Comparison of ENCODE assay signal across 25 mouse cellular contexts in genomic region chr4:21722752-21723334, GRCm38 (mm10). TPM values are rescaled to one million over a fixed set of nuclear protein-coding genes. Genes with fewer than 3 reads are reported as not detected.
A peak's percentile ranks its signal among the peaks of the same experiment; 100 is the strongest.
DNase-seq lines count a peak whose midpoint lies in the region; ATAC-seq lines count a peak whose summit lies in the region.
"Had no signal": no experiment of that assay in that cellular context is flagged by ENCODE, and none has a peak within 500 bp of the region (broad histone marks: within the 10 kb centered on the region; RNA-seq: fewer than 3 reads in every experiment).

No protein-coding gene starts in this region.

- H3K9me3 ChIP-seq in forebrain, embryonic 10.5 days: no peaks in the 10 kb centered on the region
- no peaks in the 10 kb centered on the region for H3K9me3 ChIP-seq in forebrain, embryonic 16.5 days (ENCODE audit: control insufficient read depth, low read length)
- H3K9me3 ChIP-seq in midbrain, embryonic 11.5 days (ENCODE audit: control insufficient read depth, low read length): no peaks in the 10 kb centered on the region
- H3K9me3 ChIP-seq in midbrain, embryonic 15.5 days: no peaks in the 10 kb centered on the region
- no peaks in the 10 kb centered on the region for H3K9me3 ChIP-seq in kidney, embryonic 16.5 days (ENCODE audit: low read length)
- H3K9me3 ChIP-seq: embryonic facial prominence, embryonic 15.5 days; G1E; heart, embryonic 15.5 days; hindbrain, embryonic 15.5 days; limb, embryonic 13.5 days had no signal

- peak; percentile 31 for DNase-seq in forebrain, embryonic 10.5 days (ENCODE audit: extremely low spot score, low spot score)
- peak; percentile 87 for DNase-seq in midbrain, embryonic 11.5 days (ENCODE audit: low spot score, missing footprints)
- peak; percentile 98 for DNase-seq in ES-CJ7 (ENCODE audit: low read depth, low spot score)
- peak; percentile 45 for DNase-seq in embryo, embryonic 10.5 days (ENCODE audit: low spot score)
- DNase-seq in lung, postnatal 14 days: no peak
- DNase-seq: adrenal gland, postnatal 14 days; B cell, adult 2 months; cerebellum, adult 18-20 months; gastrocnemius, postnatal 10 days; heart, adult 18-20 months; kidney, postnatal 14 days; spleen, adult 18-20 months; thymus, adult 18-20 months had no signal

- no peak overlapping the region for H3K4me2 ChIP-seq in forebrain, embryonic 16.5 days (ENCODE audit: low read length)
- no peak overlapping the region for H3K4me2 ChIP-seq in midbrain, embryonic 11.5 days
- H3K4me2 ChIP-seq in midbrain, embryonic 15.5 days: no peak overlapping the region
- no peak overlapping the region for H3K4me2 ChIP-seq in kidney, embryonic 16.5 days (replicated peaks; ENCODE audit: low read depth, low read length)
- H3K4me2 ChIP-seq: embryonic facial prominence, embryonic 15.5 days; heart, embryonic 15.5 days; hindbrain, embryonic 15.5 days; limb, embryonic 13.5 days had no signal

- H3K36me3 ChIP-seq in forebrain, embryonic 10.5 days (replicated peaks): no peaks in the 10 kb centered on the region
- H3K36me3 ChIP-seq in forebrain, embryonic 16.5 days (ENCODE audit: control insufficient read depth, insufficient read depth): no peaks in the 10 kb centered on the region
- H3K36me3 ChIP-seq in midbrain, embryonic 11.5 days (ENCODE audit: control insufficient read depth, insufficient read depth, low read length): no peaks in the 10 kb centered on the region
- H3K36me3 ChIP-seq in midbrain, embryonic 15.5 days (replicated peaks): no peaks in the 10 kb centered on the region
- no peaks in the 10 kb centered on the region for H3K36me3 ChIP-seq in kidney, embryonic 16.5 days (ENCODE audit: insufficient read depth, low read length)
- H3K36me3 ChIP-seq: embryonic facial prominence, embryonic 15.5 days; G1E; heart, embryonic 15.5 days; hindbrain, embryonic 15.5 days; limb, embryonic 13.5 days had no signal

- H3K4me3 ChIP-seq in forebrain, embryonic 10.5 days: peak overlapping the region; percentile 5; the same call in 1 of the 2 replicates
- no peak overlapping the region for H3K4me3 ChIP-seq in forebrain, embryonic 16.5 days (replicated peaks; ENCODE audit: low read length)
- H3K4me3 ChIP-seq in midbrain, embryonic 11.5 days (ENCODE audit: low read depth, low read length): no peak overlapping the region
- H3K4me3 ChIP-seq in midbrain, embryonic 15.5 days: no peak overlapping the region
- no peak overlapping the region for H3K4me3 ChIP-seq in kidney, embryonic 16.5 days (ENCODE audit: low read length)
- H3K4me3 ChIP-seq: embryonic facial prominence, embryonic 15.5 days; heart, embryonic 15.5 days; hindbrain, embryonic 15.5 days; limb, embryonic 13.5 days had no signal

- H3K27ac ChIP-seq in forebrain, embryonic 10.5 days: peak overlapping the region; percentile 15; the same call in 1 of the 2 replicates
- no peak overlapping the region for H3K27ac ChIP-seq in forebrain, embryonic 16.5 days (ENCODE audit: low read length)
- no peak overlapping the region for H3K27ac ChIP-seq in midbrain, embryonic 11.5 days (ENCODE audit: low read depth, low read length)
- no peak overlapping the region for H3K27ac ChIP-seq in midbrain, embryonic 15.5 days
- H3K27ac ChIP-seq in kidney, embryonic 16.5 days (ENCODE audit: low read length): no peak overlapping the region
- H3K27ac ChIP-seq: embryonic facial prominence, embryonic 15.5 days; heart, embryonic 15.5 days; hindbrain, embryonic 15.5 days; limb, embryonic 13.5 days; liver, embryonic 14.5 days had no signal

- H3K27me3 ChIP-seq in forebrain, embryonic 10.5 days (ENCODE audit: poor library complexity, severe bottlenecking): no peaks in the 10 kb centered on the region
- H3K27me3 ChIP-seq in forebrain, embryonic 16.5 days (replicated peaks; ENCODE audit: control insufficient read depth, insufficient read depth, low read length): no peaks in the 10 kb centered on the region
- no peaks in the 10 kb centered on the region for H3K27me3 ChIP-seq in midbrain, embryonic 11.5 days (ENCODE audit: control insufficient read depth, insufficient read depth, low read length)
- H3K27me3 ChIP-seq in midbrain, embryonic 15.5 days (replicated peaks): no peaks in the 10 kb centered on the region
- H3K27me3 ChIP-seq in kidney, embryonic 16.5 days (ENCODE audit: insufficient read depth, low read length): no peaks in the 10 kb centered on the region
- H3K27me3 ChIP-seq: embryonic facial prominence, embryonic 15.5 days; hindbrain, embryonic 15.5 days; limb, embryonic 13.5 days had no signal

- 45% methylated on average over 7 of the region's 7 CpGs for WGBS in forebrain, embryonic 10.5 days
- 36% methylated on average over 7 of the region's 7 CpGs for WGBS in forebrain, embryonic 16.5 days
- WGBS in midbrain, embryonic 11.5 days: 42% methylated on average over 7 of the region's 7 CpGs
- WGBS in midbrain, embryonic 15.5 days: 35% methylated on average over 7 of the region's 7 CpGs
- WGBS in kidney, embryonic 16.5 days: 55% methylated on average over 7 of the region's 7 CpGs

- H3K9ac ChIP-seq in forebrain, embryonic 16.5 days (replicated peaks; ENCODE audit: low read depth, low read length): no peak overlapping the region
- no peak overlapping the region for H3K9ac ChIP-seq in midbrain, embryonic 11.5 days (ENCODE audit: low read length)
- no peak overlapping the region for H3K9ac ChIP-seq in midbrain, embryonic 15.5 days
- no peak overlapping the region for H3K9ac ChIP-seq in kidney, embryonic 16.5 days (replicated peaks; ENCODE audit: low read length)
- H3K9ac ChIP-seq: embryonic facial prominence, embryonic 15.5 days; heart, embryonic 15.5 days; hindbrain, embryonic 15.5 days; limb, embryonic 13.5 days; liver, embryonic 14.5 days had no signal

- ATAC-seq in forebrain, embryonic 16.5 days: no peak
- ATAC-seq in midbrain, embryonic 11.5 days (ENCODE audit: low FRiP score): peak; percentile 50
- no peak for ATAC-seq in midbrain, embryonic 15.5 days (replicated peaks)
- no peak for ATAC-seq in kidney, embryonic 16.5 days (ENCODE audit: low FRiP score, low TSS enrichment)
- ATAC-seq: intestine, postnatal 0 days had no signal

- no peaks in the 10 kb centered on the region for H3K4me1 ChIP-seq in forebrain, embryonic 10.5 days
- no peaks in the 10 kb centered on the region; the same call in 1 of the 2 replicates for H3K4me1 ChIP-seq in forebrain, embryonic 16.5 days (replicated peaks; ENCODE audit: control insufficient read depth, insufficient read depth, low read length)
- no peaks in the 10 kb centered on the region for H3K4me1 ChIP-seq in midbrain, embryonic 11.5 days (ENCODE audit: control insufficient read depth, insufficient read depth, low read length)
- H3K4me1 ChIP-seq in midbrain, embryonic 15.5 days: no peaks in the 10 kb centered on the region
- H3K4me1 ChIP-seq in kidney, embryonic 16.5 days (ENCODE audit: insufficient read depth, low read length): no peaks in the 10 kb centered on the region
- H3K4me1 ChIP-seq: embryonic facial prominence, embryonic 15.5 days; hindbrain, embryonic 15.5 days; limb, embryonic 13.5 days had no signal

RNA-seq across cellular contexts. Expression of gene Ccnc, which starts 4.7 kb away (rescaled TPM):
- polyA plus RNA-seq in forebrain, embryonic 10.5 days (2016; fragmentation: Nextera tagmentation; extraction: Ambion mirVana): 55.7 and 58.9 TPM in 2 replicates
- polyA plus RNA-seq in forebrain, embryonic 16.5 days (2015; fragmentation: Nextera tagmentation; extraction: Ambion mirVana): 68.4 and 68.5 TPM in 2 replicates
- 89.6 and 102 TPM in 2 replicates for polyA plus RNA-seq in midbrain, embryonic 11.5 days (2014; fragmentation: Nextera tagmentation; extraction: Ambion mirVana)
- polyA plus RNA-seq in midbrain, embryonic 15.5 days (2015; fragmentation: Nextera tagmentation; extraction: Ambion mirVana): 60.5 and 63.4 TPM in 2 replicates
- 40.2 and 40.7 TPM in 2 replicates for polyA plus RNA-seq in kidney, embryonic 16.5 days (2015; fragmentation: Nextera tagmentation; extraction: Ambion mirVana)

RNA-seq across cellular contexts. Expression of gene Prdm13, which starts 37.1 kb away (rescaled TPM):
- polyA plus RNA-seq in forebrain, embryonic 10.5 days (2016; fragmentation: Nextera tagmentation; extraction: Ambion mirVana): 0.04 and 0.10 TPM in 2 replicates
- not detected in 2 replicates for polyA plus RNA-seq in forebrain, embryonic 16.5 days (2015; fragmentation: Nextera tagmentation; extraction: Ambion mirVana)
- polyA plus RNA-seq in midbrain, embryonic 11.5 days (2014; fragmentation: Nextera tagmentation; extraction: Ambion mirVana): 0.15 and 0.25 TPM in 2 replicates
- polyA plus RNA-seq in midbrain, embryonic 15.5 days (2015; fragmentation: Nextera tagmentation; extraction: Ambion mirVana): 0.09 and 0.38 TPM in 2 replicates
- not detected in 2 replicates for polyA plus RNA-seq in kidney, embryonic 16.5 days (2015; fragmentation: Nextera tagmentation; extraction: Ambion mirVana)
- polyA plus RNA-seq: embryonic facial prominence, embryonic 15.5 days; G1E; heart, embryonic 15.5 days; intestine, postnatal 0 days; limb, embryonic 13.5 days; liver, embryonic 14.5 days; lung, embryonic 16.5 days; stomach, embryonic 14.5 days had no signal

RNA-seq across cellular contexts. Expression of gene Usp45, which starts 44.1 kb away (rescaled TPM):
- polyA plus RNA-seq in forebrain, embryonic 10.5 days (2016; fragmentation: Nextera tagmentation; extraction: Ambion mirVana): 12.0 and 12.4 TPM in 2 replicates
- 9.2 and 10.1 TPM in 2 replicates for polyA plus RNA-seq in forebrain, embryonic 16.5 days (2015; fragmentation: Nextera tagmentation; extraction: Ambion mirVana)
- 13.4 and 16.6 TPM in 2 replicates for polyA plus RNA-seq in midbrain, embryonic 11.5 days (2014; fragmentation: Nextera tagmentation; extraction: Ambion mirVana)
- polyA plus RNA-seq in midbrain, embryonic 15.5 days (2015; fragmentation: Nextera tagmentation; extraction: Ambion mirVana): 5.9 TPM in 2 replicates
- 7.2 and 8.6 TPM in 2 replicates for polyA plus RNA-seq in kidney, embryonic 16.5 days (2015; fragmentation: Nextera tagmentation; extraction: Ambion mirVana)

RNA-seq across cellular contexts. Expression of gene Tstd3, which starts 44.2 kb away (rescaled TPM):
- 24.3 and 25.2 TPM in 2 replicates for polyA plus RNA-seq in forebrain, embryonic 10.5 days (2016; fragmentation: Nextera tagmentation; extraction: Ambion mirVana)
- 12.1 and 14.9 TPM in 2 replicates for polyA plus RNA-seq in forebrain, embryonic 16.5 days (2015; fragmentation: Nextera tagmentation; extraction: Ambion mirVana)
- polyA plus RNA-seq in midbrain, embryonic 11.5 days (2014; fragmentation: Nextera tagmentation; extraction: Ambion mirVana): 32.3 and 35.9 TPM in 2 replicates
- 25.3 and 27.8 TPM in 2 replicates for polyA plus RNA-seq in midbrain, embryonic 15.5 days (2015; fragmentation: Nextera tagmentation; extraction: Ambion mirVana)
- 11.3 and 12.6 TPM in 2 replicates for polyA plus RNA-seq in kidney, embryonic 16.5 days (2015; fragmentation: Nextera tagmentation; extraction: Ambion mirVana)
